ENCODE assay signal across 20 mouse cellular contexts in the genomic region with DNA sequence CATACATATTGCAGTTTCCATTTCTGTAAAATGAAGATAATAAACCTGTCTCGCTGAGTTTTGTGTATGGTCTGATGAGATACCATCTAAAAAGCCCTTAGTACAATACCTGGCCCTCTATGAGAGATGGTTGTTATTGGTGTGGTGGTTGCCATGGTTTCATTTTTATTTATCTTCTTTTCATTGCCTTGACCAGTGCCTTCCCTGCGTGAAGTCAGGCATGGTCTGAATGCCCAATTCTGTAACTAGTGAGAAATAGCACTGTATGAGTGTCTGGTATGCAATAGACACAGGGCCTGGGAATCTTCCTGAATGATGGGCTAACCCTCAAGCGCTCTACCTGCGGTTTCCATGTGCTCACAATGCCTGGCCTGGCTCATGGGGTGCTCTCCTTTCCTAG.
"Had no signal": no experiment of that assay in that cellular context is flagged by ENCODE, and none has a peak within 500 bp of the region (broad histone marks: within the 10 kb centered on the region; RNA-seq: fewer than 3 reads in every experiment).

No protein-coding gene starts in this region.

- DNase-seq: kidney, adult 11 months; kidney, adult 8-10 months; kidney, postnatal 10 days; kidney, postnatal 36 days; layer of hippocampus, postnatal 36 days; liver, embryonic 13.5 days; lung, adult 2 months; lung, postnatal 14 days; right cerebral cortex, adult 18-20 months; right cerebral cortex, postnatal 14 days; right cerebral cortex, postnatal 4 days; thymus, adult 2 months; thymus, postnatal 14 days; thymus, postnatal 4 days had no signal

- H3K9me3 ChIP-seq: kidney, embryonic 15.5 days; liver, embryonic 13.5 days; neural tube, embryonic 15.5 days had no signal

- H3K27me3 ChIP-seq: kidney, embryonic 15.5 days; liver, embryonic 13.5 days; neural tube, embryonic 15.5 days had no signal

- H3K4me3 ChIP-seq: kidney, embryonic 15.5 days; left cerebral cortex, adult 2 months; liver, embryonic 13.5 days; myocyte; neural tube, embryonic 15.5 days had no signal

- H3K27ac ChIP-seq: kidney, embryonic 15.5 days; left cerebral cortex, adult 2 months; liver, embryonic 13.5 days; macrophage; neural tube, embryonic 15.5 days; stomach, postnatal 0 days had no signal

- H3K4me2 ChIP-seq: kidney, embryonic 15.5 days; liver, embryonic 13.5 days; neural tube, embryonic 15.5 days had no signal

- H3K4me1 ChIP-seq: liver, embryonic 13.5 days; neural tube, embryonic 15.5 days had no signal

- H3K9ac ChIP-seq: kidney, embryonic 15.5 days; liver, embryonic 13.5 days; neural tube, embryonic 15.5 days had no signal
